Mouse (Mus musculus) heart, postnatal 0 days (tissue): Measurements from ENCODE around the gene Eif5a2.

ENCODE experiments used
- CTCF ChIP-seq: IDR thresholded peaks from 2 replicates; pipeline ENCODE4 v1.5.1; 2016; ENCODE audit warnings: antibody characterized with exemption, control low read depth, low read depth
- EP300 ChIP-seq: IDR thresholded peaks from 2 replicates; pipeline ENCODE4 v1.6.1; 2016; ENCODE audit warnings: antibody characterized with exemption, low read depth

DNA sequence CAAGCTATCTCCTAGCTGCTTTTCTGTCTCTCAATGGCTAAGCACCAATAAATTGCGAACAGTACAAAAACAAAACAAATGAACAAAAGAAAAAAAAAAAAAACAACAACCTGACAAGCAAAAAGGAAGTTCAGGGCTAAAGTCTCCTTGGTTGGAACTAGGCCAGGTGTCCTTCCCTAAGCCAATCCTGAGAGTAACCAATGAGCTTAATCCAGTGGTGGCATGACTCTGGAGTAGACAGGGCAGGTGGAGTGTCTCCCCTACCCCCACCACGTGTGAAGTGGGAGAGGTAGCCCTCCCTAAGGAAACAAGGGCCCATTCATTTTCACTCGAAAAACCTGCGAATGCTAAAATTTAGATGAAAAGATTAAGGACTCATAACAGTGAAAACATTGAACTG, 30.4 kb downstream of the Eif5a2 start:
- TF ChIP-seq CTCF (no peak), EP300 (no peak)
